ENCODE assay signal across 13 mouse cellular contexts in the genomic region with DNA sequence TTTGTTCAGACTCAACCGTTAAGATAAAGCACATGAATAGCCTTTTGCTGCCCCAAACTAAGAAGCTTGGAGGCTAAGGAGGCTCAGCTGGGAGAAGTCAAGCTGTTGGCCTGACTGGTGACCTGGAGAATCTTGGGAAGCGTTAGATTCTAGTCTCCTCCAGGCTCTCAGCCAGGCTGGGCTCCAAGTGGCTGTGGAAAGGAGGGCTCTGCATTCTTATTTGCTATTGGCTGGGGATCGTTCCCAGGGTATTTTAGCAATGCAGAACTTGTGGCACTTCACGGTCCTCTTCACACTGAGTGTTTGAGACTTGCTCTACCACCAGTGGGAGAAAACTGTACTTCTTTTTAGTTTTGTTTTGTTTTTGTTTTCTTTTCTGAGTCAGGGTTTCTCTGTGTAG. TPM values are rescaled to one million over a fixed set of nuclear protein-coding genes. Genes with fewer than 3 reads are reported as not detected.
DNase-seq lines count a peak whose midpoint lies in the region; TF ChIP-seq lines count a peak whose summit lies in the region.
"Had no signal": no experiment of that assay in that cellular context is flagged by ENCODE, and none has a peak within 500 bp of the region (broad histone marks: within the 10 kb centered on the region; RNA-seq: fewer than 3 reads in every experiment).

No protein-coding gene starts in this region.

- DNase-seq in kidney, adult 2 months = peak; percentile 51
- DNase-seq in kidney, adult 9 months = no peak
- DNase-seq in heart, postnatal 14 days = peak; percentile 16 to 37
- DNase-seq in lung, adult 18-20 months = peak; percentile 84 to 88
- peak; percentile 58 to 84 for DNase-seq in lung, postnatal 4 days
- no peak for DNase-seq in adrenal gland, adult 18-20 months (ENCODE audit: low spot score in 2 of 2)
- DNase-seq in adrenal gland, postnatal 4 days (ENCODE audit: low spot score in 2 of 2) = no peak
- DNase-seq: cerebellum, adult 18-20 months; layer of hippocampus, postnatal 36 days; right cerebral cortex, postnatal 25 days; thymus, adult 2 months had no signal

- no peak overlapping the region for H3K4me3 ChIP-seq in kidney, adult 2 months (ENCODE audit: insufficient read depth, low read depth, low read length)
- H3K4me3 ChIP-seq: hindbrain, embryonic 15.5 days; midbrain, embryonic 12.5 days had no signal

- 32% methylated on average over 4 of the region's 4 CpGs for WGBS in kidney, adult 2 months

- H3K36me3 ChIP-seq in kidney, adult 2 months (ENCODE audit: control insufficient read depth, insufficient read depth, low read length) = no peaks in the 10 kb centered on the region
- H3K36me3 ChIP-seq: hindbrain, embryonic 15.5 days; midbrain, embryonic 12.5 days had no signal

- H3K27ac ChIP-seq in kidney, adult 2 months (ENCODE audit: insufficient read depth, low read depth, low read length) = no peak overlapping the region
- H3K27ac ChIP-seq: hindbrain, embryonic 15.5 days; midbrain, embryonic 12.5 days had no signal

- intact Hi-C loops in heart, postnatal 14 days (cut with DNase I) = no loop called here

- no peak for TF ChIP-seq POLR2A in kidney, adult 2 months (IDR thresholded peaks at IDR 0.05; ENCODE audit: low read depth, low read length)

- H3K4me1 ChIP-seq in kidney, adult 2 months (ENCODE audit: control insufficient read depth, insufficient read depth, low read length) = no peaks in the 10 kb centered on the region
- H3K4me1 ChIP-seq: hindbrain, embryonic 15.5 days; midbrain, embryonic 12.5 days had no signal

- TF ChIP-seq CTCF in kidney, adult 2 months (conservative IDR thresholded peaks at IDR 0.05; ENCODE audit: insufficient read depth, insufficient read length, low read depth, low read length) = no peak

- no peaks in the 10 kb centered on the region for H3K27me3 ChIP-seq in kidney, adult 2 months (replicated peaks; ENCODE audit: control insufficient read depth, insufficient read depth, low read length)
- H3K27me3 ChIP-seq: hindbrain, embryonic 15.5 days; midbrain, embryonic 12.5 days had no signal

RNA-seq across cellular contexts. Expression of gene Trp53bp2, which starts 20.2 kb away (rescaled TPM):
- polyA plus RNA-seq in kidney, adult 2 months (2012; rRNA removed) = 25.0 and 29.7 TPM in 2 replicates
- 10 to 100 TPM; 12.6 to 15.5 TPM for total RNA-seq in heart, postnatal 14 days (2021)
- 10 to 100 TPM; 17.5 to 20.2 TPM for total RNA-seq in adrenal gland, adult 18-20 months (2021)
- total RNA-seq in adrenal gland, postnatal 4 days (2021) = 10 to 100 TPM; 36.2 to 38.5 TPM

RNA-seq across cellular contexts. Expression of gene Fbxo28, which starts 47.3 kb away (rescaled TPM):
- polyA plus RNA-seq in kidney, adult 2 months (2012; rRNA removed) = 9.0 and 11.0 TPM in 2 replicates
- total RNA-seq in heart, postnatal 14 days (2021) = 10 to 100 TPM; 23.6 to 25.0 TPM
- 10 to 100 TPM; 35.2 to 50.7 TPM for total RNA-seq in adrenal gland, adult 18-20 months (2021)
- total RNA-seq in adrenal gland, postnatal 4 days (2021) = 10 to 100 TPM; 32.9 to 35.1 TPM

Comparison
In these comparisons a context has a peak if more than half of its experiments do, and no peak if none do; other contexts are left out.
1. DNase-seq: peak in kidney, adult 2 months (single experiment), heart, postnatal 14 days (2 of 2), lung, adult 18-20 months (2 of 2) and lung, postnatal 4 days (2 of 2); none in kidney, adult 9 months (single experiment), adrenal gland, adult 18-20 months (0 of 2) and adrenal gland, postnatal 4 days (0 of 2).